Mouse (Mus musculus) C2C12 (cell line): ENCODE data around the gene Ckb. TPM values are rescaled to one million over a fixed set of nuclear protein-coding genes. Genes with fewer than 3 reads are reported as not detected.

Experiments
- H3K27me3 ChIP-seq: one replicate; pipeline ENCODE4 v1.6.1; 2011; ENCODE audit not compliant: control insufficient read depth, insufficient read depth, insufficient read length
- H3K36me3 ChIP-seq: one replicate; pipeline ENCODE4 v1.6.1; 2011; ENCODE audit not compliant: control insufficient read depth, insufficient read depth
- H3K4me3 ChIP-seq: one replicate; pipeline ENCODE4 v1.5.1; 2011; ENCODE audit warnings: mild to moderate bottlenecking, control low read depth; ENCODE audit not compliant: poor library complexity, insufficient read depth, severe bottlenecking
- H3K79me2 ChIP-seq: one replicate; pipeline ENCODE4 v1.6.1; 2011; ENCODE audit not compliant: control insufficient read depth, insufficient read depth
- H3K79me3 ChIP-seq: one replicate; pipeline ENCODE4 v1.6.1; 2011; ENCODE audit warnings: low read depth, control low read depth
- H3ac ChIP-seq: one replicate; pipeline ENCODE3; 2011; ENCODE audit warnings: low read depth; ENCODE audit not compliant: control insufficient read depth, insufficient read length
- CEBPB ChIP-seq: IDR thresholded peaks from one replicate; pipeline ENCODE4 v1.6.1; 2011; ENCODE audit warnings: low read depth, mild to moderate bottlenecking, control low read depth, moderate library complexity
- CTCF ChIP-seq: IDR thresholded peaks from one replicate; pipeline ENCODE4 v1.5.1; 2011; ENCODE audit not compliant: control insufficient read depth, insufficient read depth, insufficient read length
- FOSL1 ChIP-seq: IDR thresholded peaks from one replicate; pipeline ENCODE4 v1.8.0; 2011; ENCODE audit warnings: mild to moderate bottlenecking, low read length; ENCODE audit not compliant: poor library complexity, insufficient read depth, severe bottlenecking
- MAX ChIP-seq: IDR thresholded peaks from one replicate; pipeline ENCODE4 v1.6.1; 2011; ENCODE audit warnings: mild to moderate bottlenecking, control low read depth
- MYOD1 ChIP-seq: IDR thresholded peaks from one replicate; pipeline ENCODE4 v1.6.1; 2011; ENCODE audit warnings: low read depth; ENCODE audit not compliant: control insufficient read depth, insufficient read length
- MYOG ChIP-seq: IDR thresholded peaks from one replicate; pipeline ENCODE4 v1.6.1; 2011; ENCODE audit not compliant: control insufficient read depth, insufficient read length; ENCODE audit errors: extremely low read depth
- USF1 ChIP-seq: IDR thresholded peaks from one replicate; pipeline ENCODE4 v1.6.1; 2011; ENCODE audit warnings: low read depth, mild to moderate bottlenecking, control low read depth, moderate library complexity
- polyA plus RNA-seq: library from polyadenylated mRNA; unstranded; fragments of >200 nt; fragmentation: generic; extraction: Trizol; gene quantifications from one replicate; pipeline ENCODE4 v1.2.1, GENCODE M21; 2012; ENCODE audit warnings: missing spikeins

The Ckb gene
- polyA plus RNA-seq, 1 experiment = 61.4 TPM

- no peaks in the 10 kb centered on the region for H3K79me2 ChIP-seq
- TF ChIP-seq MYOG (no peak), USF1 (no peak), FOSL1 (no peak), CTCF (no peak), CEBPB (no peak), MYOD1 (no peak)
- peaks cover 18% of the 10 kb centered on the region for H3K36me3 ChIP-seq
- H3K27me3 ChIP-seq = no peaks in the 10 kb centered on the region
- no peak overlapping the region for H3ac ChIP-seq
- no peaks in the 10 kb centered on the region for H3K79me3 ChIP-seq
- H3K4me3 ChIP-seq = no peak overlapping the region
Measured at GRCm38 (mm10) chr12:111687350-111688068, 15.4 kb upstream of the Ckb start.

- TF ChIP-seq MAX = peak; percentile 52
- no peak for TF ChIP-seq USF1
- peak; percentile 2 for TF ChIP-seq FOSL1
- no peaks in the 10 kb centered on the region for H3K27me3 ChIP-seq
- no peaks in the 10 kb centered on the region for H3K79me2 ChIP-seq
- H3K79me3 ChIP-seq = no peaks in the 10 kb centered on the region
- no peak overlapping the region for H3ac ChIP-seq
- H3K36me3 ChIP-seq = peaks cover 27% of the 10 kb centered on the region
- H3K4me3 ChIP-seq = no peak overlapping the region
Measured at GRCm38 (mm10) chr12:111686390-111686789, 14.3 kb upstream of the Ckb start.

GRCm38 (mm10) chr12:111682806-111683205, 10.7 kb upstream of the Ckb start:
- Histone ChIP-seq H3K27me3 (no peaks in the 10 kb centered on the region), H3K36me3 (peaks cover 35% of the 10 kb centered on the region), H3ac (no peak overlapping the region), H3K79me3 (peaks cover 16% of the 10 kb centered on the region), H3K4me3 (no peak overlapping the region), H3K79me2 (peaks cover 18% of the 10 kb centered on the region)
- no peak for TF ChIP-seq USF1
- TF ChIP-seq MYOD1 = no peak
- TF ChIP-seq MYOG = no peak

- Histone ChIP-seq H3K36me3 (peaks cover 35% of the 10 kb centered on the region), H3K27me3 (no peaks in the 10 kb centered on the region), H3K79me2 (peaks cover 19% of the 10 kb centered on the region), H3K79me3 (peaks cover 16% of the 10 kb centered on the region), H3ac (no peak overlapping the region), H3K4me3 (no peak overlapping the region)
- TF ChIP-seq MAX (no peak), CTCF (no peak), MYOD1 (no peak)
Measured at GRCm38 (mm10) chr12:111682003-111682402, 9.9 kb upstream of the Ckb start.

GRCm38 (mm10) chr12:111681305-111681704, 9.2 kb upstream of the Ckb start:
- H3K4me3 ChIP-seq = no peak overlapping the region
- TF ChIP-seq FOSL1 = no peak
- TF ChIP-seq MYOG = no peak
- peaks cover 19% of the 10 kb centered on the region for H3K79me2 ChIP-seq
- no peaks in the 10 kb centered on the region for H3K27me3 ChIP-seq
- H3K79me3 ChIP-seq = peaks cover 16% of the 10 kb centered on the region
- no peak overlapping the region for H3ac ChIP-seq
- peaks cover 35% of the 10 kb centered on the region for H3K36me3 ChIP-seq

GRCm38 (mm10) chr12:111680661-111681060, 8.5 kb upstream of the Ckb start:
- Histone ChIP-seq H3K79me3 (peaks cover 16% of the 10 kb centered on the region), H3ac (peak overlapping the region; percentile 12), H3K27me3 (no peaks in the 10 kb centered on the region), H3K79me2 (peaks cover 19% of the 10 kb centered on the region), H3K4me3 (no peak overlapping the region), H3K36me3 (peaks cover 35% of the 10 kb centered on the region)
- TF ChIP-seq CEBPB = no peak
- no peak for TF ChIP-seq MYOG
- no peak for TF ChIP-seq USF1
- no peak for TF ChIP-seq MYOD1
- no peak for TF ChIP-seq CTCF
- TF ChIP-seq FOSL1 = no peak
- TF ChIP-seq MAX = no peak
